Mouse (Mus musculus): Measurements from ENCODE around the gene Ren1.

Ren1 gene

DNA sequence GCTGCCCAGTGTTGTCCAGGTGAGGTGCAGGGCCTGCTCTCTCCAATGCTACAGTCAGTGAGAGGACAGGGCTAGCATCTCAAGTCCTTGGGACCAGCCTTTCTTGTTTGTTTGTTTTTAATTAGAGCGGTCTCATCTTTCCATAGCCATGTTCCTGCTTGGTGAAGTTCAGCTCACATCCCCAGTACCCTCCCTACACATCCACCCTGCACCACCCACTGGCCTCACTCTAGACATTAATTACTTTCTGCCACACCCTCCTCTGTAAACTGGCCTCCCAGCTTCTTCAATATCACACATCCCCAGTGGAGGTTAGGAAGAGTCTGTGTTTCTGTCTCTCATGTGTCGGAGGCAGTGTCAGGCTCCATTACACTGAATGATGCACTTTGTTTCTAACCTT is 6.0 kb upstream of the Ren1 start:
- no peak for DNase-seq (ENCODE audit: low read depth, low spot score)

DNA sequence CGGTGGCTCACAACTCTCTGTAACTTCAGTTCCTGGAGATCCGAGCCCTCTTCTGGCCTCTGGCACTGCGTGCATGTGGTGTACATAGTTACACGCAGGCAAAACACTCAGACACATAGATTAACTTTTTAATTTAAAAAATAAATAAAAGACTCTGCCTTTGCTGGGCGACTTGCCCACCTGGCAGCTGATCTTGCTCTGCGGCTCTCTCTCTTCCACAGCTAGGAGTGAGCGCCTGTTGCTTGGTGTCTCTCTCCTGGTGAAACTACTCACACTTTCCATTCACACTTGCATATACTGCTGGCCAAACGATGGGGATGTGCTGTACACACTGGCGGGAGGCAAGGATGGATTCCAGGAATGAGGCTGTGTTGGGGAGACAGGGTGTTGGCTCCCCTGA is 3.8 kb upstream of the Ren1 start:
- no peak for DNase-seq (ENCODE audit: low read depth, low spot score)

DNA sequence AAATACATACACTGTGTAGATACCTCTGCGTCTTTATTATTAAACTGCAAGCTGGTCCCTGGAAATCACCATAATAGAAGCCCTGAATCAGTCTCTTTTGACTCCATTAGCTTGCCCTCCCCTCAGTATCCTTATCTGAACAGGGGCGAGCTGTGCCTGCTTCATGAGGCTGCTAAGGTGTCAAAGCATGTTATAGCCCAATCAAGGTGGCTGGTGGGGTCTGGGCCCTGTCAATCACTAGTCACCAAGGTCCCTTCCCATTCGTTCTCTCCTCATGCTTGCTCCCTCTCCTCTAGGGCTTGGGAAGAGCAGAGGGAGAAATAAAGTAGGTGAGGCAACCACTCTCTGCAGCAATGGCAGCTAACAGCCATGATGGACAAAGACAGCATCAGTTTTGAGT is 3.1 kb upstream of the Ren1 start:
- DNase-seq (ENCODE audit: low read depth, low spot score): no peak

DNA sequence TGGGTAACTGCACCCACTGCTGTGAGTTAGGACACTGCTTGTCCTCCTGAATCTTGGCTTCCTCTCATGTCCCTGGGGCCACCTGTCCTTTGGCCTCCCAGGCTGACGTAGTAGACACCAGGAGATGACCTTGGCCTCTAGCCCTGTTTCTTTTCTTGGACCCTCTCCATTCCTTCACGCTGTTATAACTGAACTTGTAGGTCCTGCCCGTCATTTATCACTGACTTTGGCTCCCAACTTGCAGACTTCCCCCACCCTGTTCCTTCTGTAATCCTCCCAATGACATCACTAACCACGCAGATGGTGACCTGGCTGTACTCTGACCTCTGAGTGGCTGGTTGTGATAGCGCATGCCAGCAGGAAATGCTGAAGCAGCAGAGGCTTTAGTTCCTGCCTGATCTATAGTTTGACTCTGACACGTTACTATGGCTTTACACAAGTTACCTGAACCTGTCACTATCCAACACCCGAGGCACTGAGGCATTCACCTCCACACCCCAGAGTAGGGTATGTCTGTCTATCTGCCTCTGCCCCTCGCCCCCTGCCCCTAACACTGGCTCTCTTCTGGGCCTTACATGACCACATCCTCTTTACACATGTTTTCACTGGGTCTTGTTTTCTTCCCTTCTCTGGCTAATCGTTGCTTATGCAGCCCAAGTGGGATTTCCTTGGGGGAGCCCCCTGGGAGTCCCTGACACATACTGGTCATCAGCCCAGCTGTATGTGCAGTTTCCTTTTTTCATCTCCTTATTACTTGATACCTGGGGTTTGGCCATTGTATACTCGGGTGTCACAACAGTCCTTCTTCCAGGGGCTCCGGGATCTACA is 2.4 kb upstream of the Ren1 start:
- DNase-seq (ENCODE audit: low read depth, low spot score): peak; percentile 12

DNA sequence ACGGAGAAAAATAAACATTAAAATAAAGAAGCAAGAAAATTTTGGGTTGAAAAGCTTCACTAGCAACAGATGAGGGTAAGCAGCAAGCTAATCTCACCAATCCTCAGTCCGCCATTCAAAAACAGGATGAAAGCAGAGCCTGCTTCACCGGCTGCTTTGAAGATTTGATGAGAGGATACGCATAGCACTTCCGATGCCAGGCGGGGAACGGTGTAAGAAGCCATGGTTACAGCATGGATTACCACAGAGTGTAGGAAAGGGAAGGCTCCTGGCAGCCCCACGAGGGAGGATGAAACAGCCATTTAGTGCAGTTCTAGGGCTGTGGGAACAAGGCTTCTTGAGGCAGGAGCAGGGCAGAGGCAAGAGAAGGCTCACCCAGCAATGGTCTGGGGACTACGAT is 1.5 kb downstream of the Ren1 start:
- no peak for DNase-seq (ENCODE audit: low read depth, low spot score)

DNA sequence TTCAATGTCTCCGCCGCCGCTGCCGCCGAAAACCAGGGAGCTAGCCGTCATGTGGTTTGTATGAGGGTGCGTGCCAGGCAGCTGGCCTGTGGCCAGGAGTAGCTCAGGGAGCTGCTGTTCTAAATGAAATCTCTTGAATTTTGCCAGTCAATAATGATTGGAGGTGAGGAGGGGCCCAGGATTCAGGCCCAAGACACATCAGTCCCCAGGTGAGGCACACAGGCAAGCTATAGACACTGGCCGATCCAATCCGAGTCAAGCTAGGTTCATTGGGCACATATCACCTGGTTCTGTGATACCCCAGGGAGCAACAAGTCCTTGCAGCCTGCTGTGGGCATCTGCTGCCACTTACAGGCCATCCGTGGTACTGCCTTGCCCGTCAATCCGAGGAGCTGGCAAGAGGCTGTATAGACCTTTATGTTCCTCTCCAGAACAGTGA is 3.1 kb downstream of the Ren1 start:
- peak; percentile 66 for DNase-seq (ENCODE audit: low read depth, low spot score)

DNA sequence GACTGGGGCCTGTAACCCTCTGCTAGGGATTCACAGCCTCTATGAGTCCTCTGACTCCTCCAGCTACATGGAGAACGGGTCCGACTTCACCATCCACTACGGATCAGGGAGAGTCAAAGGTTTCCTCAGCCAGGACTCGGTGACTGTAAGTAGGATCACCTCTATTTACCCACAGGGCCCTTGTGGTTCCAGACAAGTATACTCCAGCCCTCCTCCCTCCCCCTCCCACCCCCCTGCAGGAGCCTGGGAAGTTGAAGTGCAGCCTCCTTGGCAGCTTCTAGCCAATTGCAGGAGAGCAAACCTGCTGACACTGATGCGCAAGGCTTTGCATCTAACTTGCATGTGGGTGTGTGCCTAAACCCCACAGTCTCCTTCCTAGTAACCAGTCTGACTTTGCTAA is 5.2 kb downstream of the Ren1 start:
- DNase-seq (ENCODE audit: low read depth, low spot score): no peak

DNA sequence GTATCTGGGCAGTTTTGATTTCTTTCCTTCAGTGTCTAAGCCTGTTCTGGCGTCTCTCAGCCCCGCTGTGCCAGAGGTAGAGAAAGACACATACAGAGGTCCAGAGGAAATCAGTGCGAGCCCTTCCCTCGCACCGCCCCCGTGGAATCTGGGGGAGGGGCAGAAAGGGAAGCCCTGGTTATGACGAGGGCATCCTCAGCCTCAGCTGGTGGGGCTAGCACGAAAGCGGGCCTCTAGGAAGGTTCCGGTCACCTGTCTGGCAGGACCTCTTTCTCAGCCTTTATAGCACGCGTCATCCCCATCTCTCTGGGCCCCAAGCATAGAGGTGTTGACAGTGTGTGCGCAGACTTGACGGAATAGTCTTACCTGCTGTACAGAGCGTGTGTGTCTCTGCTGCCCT is 5.6 kb downstream of the Ren1 start:
- no peak for DNase-seq (ENCODE audit: low read depth, low spot score)

DNA sequence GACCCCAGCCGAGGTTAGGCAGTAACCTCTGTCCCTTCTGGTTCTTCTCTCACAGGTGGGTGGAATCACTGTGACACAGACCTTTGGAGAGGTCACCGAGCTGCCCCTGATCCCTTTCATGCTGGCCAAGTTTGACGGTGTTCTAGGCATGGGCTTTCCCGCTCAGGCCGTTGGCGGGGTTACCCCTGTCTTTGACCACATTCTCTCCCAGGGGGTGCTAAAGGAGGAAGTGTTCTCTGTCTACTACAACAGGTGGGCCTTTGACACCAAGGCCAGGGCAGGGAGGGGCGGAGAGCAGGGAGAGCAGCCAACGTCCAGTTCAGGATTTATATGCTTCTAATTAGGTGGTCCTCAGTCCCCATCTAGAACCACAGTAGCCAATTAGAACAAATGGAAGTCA is 6.0 kb downstream of the Ren1 start:
- no peak for DNase-seq (ENCODE audit: low read depth, low spot score)

DNA sequence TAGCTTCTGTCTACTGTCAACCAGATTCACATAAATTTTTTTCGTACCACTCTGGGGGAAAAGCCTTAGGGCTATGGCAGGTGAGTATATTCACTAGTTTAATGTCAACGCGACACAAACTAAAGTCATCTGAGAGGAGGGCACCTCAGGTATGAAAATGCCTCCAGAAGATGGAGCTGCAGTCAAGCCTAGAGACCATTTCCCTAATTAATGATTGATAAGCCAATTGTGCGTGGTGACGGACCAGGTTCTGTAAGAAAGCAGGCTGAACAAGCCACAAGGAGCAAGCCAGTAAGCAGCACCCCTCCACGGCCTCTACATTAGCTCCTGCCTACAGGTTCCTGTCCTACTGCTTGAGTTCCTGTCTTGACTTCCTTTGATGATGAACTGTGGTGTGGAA is 10.7 kb downstream of the Ren1 start:
- DNase-seq (ENCODE audit: low read depth, low spot score): no peak

DNA sequence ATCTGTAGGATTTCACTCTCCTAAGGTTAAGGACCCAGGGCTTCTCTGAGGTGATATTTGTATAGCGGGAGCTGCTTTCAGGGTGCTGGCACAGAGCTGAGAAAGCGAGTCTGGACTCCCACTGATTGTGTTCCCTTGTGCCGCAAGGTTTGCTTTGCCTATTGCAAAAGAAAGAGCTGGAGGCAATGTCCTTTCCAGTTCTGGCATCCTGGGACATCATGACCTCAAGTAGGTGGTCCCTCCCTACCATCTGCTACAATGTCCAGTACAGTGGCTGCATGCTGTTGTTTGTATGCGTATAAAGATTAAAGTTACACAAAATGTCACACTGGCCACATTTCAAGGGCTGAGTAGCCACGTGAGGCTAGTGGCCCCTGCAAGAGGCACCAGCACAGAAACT is 11.8 kb downstream of the Ren1 start:
- DNase-seq (ENCODE audit: low read depth, low spot score): no peak

DNA sequence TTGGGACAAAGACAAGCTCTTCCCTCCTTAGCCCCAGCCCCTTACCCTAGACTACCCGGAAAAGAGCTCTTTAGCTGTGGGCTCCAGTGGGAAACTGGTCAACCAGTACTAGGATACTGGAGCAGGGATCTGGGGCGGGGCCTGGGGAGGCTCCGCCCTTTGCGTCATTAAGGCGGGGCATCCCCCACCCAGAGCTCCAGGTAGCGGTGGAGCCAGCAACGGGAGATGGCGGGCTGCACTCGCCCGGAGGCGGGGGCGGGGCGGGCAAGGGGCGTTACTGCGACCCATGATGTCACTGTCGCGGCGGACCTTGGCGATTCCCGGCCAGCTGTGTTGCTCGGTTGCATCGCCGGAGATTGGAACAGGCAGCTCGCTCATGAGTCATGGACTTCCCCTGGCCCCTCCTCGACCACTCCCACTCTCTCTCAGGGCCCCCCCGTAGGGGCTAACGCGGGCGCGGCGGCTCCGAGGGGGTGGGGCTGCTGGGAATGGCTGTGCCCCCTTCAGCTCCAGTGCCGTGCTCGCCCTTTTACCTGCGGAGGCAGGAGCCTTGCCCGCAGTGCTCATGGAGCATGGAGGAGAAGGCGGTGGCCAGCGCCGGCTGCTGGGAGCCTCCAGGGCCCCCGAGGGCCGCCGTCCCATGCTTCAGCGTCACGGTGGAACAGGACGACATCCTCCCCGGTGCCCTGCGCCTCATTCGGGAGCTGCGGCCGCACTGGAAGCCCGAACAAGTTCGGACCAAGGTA is 13.1 kb downstream of the Ren1 start, which contains the start of gene Etnk2:
Gene Etnk2, plus strand, starts transcription at position 297 of the 746 bp plus-strand sequence.
- DNase-seq (ENCODE audit: low read depth, low spot score): peak; percentile 49

DNA sequence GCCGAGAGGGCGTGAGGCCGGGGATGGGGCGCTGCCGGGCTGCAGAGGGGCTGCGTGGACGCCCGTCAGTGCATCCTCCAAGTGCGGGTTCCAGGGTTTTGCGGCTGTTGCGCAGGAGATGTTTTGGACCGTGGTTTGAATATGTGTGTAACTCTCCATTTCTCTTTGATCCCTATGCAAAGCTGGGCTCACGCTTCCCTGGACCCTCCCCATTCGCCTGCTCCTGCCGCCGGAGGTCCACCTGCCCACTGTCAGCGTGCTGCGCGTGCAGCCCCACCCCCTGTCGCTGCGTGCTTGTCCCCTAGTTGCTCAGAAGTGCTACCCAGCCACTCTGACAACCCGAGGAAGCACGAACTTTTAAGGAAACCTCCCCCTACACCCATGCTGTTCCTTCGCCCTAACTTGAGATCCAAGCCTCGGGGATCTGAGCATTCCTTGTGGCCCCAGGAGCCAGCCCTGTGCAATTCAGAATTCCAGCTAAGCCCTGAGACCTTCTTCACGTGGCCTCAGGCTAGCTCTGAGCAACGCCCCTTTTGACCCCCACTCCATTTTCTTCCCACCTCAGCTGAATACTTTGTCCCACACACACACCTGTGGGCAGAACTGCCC is 13.8 kb downstream of the Ren1 start:
- DNase-seq (ENCODE audit: low read depth, low spot score): no peak

DNA sequence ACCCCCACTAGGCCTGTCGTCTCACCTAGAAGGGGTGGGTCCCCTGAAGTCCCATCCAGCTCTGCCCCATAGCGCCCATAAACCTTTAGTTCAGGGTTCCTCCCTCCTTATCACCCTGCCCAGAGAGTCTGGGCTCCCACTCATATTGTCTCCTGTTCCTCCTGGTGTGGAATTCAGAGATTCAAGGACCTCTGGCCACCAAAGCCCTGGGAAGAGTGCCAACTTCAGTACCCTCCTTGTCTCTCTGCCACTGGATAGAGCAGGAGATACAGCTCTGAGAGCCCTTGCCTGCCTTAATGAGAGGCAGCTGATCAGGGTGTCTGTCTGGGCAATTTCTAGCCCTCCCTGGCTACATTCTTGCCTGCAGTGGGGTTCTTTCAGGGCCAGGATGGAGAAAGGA is 14.6 kb downstream of the Ren1 start:
- no peak for DNase-seq (ENCODE audit: low read depth, low spot score)

DNA sequence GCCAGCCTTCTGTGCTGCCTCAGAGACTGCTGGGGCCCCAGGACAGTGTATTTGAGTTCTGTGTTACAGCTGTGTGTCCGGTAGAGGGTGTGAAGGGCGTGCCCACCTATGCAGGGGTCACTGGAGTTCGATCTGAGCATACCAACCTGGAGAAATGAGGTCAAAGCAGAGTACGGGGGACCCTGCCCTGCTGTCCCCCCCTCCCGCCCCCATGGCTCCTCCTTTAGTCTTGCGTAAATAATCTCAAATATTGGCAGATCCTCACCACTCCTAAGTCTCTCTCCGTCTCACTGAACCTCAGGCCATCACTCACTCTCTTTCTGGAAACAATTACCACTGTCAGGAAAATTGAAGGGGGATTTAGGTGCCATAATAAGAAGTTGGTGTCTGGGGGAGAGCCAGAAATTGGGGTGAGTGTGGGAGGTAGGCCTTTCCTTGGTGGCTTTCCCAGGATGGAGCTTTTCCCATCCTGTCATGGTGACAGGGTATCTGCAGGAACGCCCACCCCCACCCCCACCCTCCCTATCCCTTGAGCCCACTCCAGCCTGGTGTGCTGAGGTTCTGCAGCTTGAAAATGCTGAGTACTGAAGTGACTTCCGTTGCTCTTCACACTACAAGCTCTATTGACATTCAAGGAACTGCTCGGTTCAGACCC is 16.8 kb downstream of the Ren1 start:
- DNase-seq (ENCODE audit: low read depth, low spot score): no peak

DNA sequence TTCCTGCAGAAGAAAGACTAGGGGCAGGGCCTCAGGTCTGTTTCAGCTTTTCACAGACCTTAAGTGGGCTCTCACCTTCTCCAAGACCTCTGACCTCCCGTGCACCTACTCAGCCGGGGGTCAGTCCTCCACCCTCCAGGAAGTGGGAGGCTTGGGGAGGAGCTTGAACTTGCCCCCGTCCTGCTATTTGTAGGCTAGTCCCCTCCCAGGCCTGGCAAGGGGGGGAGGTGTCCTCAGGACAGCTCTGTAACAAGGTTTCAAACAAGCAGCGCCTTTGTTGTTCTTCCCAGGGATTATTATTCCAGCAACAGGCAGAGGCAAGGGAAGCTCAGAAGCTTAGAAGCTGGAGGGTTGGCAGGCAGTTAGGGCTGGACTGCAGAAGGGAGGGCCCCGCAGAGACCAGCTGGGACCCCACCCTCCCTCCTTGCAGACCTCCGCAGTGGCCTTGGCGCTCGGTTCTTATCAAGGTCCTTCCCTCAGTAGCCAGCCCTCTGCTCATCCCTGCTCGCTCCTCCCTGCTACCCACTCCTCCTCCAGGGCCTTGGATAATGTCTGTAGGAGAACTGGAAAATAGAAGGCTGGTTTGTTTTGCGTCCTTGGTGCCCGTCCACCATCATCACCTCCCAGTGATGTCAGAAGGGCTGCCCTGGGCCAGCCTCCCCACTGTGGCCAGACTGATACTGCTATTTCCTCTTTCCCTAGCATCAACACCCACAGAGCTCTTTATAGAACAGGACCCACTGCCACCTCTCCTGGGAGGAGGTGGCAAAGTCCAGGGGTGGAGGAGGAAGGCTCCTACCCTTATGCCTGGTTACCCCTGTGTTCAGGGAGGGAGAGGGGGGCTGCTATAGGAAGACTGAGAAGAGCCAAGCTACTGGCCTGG is 17.5 kb downstream of the Ren1 start:
- DNase-seq (ENCODE audit: low read depth, low spot score): no peak

DNA sequence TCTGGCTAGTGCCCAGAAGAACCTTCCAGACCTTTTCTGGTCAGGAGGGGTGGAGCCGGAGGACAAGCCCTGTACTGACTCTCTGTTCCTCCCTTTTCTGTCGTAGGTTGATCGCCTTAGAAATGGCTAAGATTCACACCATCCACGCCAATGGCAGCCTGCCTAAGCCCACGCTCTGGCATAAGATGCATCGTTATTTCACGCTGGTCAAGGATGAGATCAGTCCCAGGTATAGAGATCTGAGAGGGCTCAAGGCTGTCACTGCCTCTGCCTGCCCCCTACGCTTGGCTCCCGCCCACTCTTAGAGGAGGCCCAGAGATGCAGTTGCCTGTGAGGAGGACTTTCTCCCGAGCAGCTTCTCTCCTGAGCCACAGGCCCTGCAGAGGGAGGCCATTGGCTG is 18.3 kb downstream of the Ren1 start:
- no peak for DNase-seq (ENCODE audit: low read depth, low spot score)

DNA sequence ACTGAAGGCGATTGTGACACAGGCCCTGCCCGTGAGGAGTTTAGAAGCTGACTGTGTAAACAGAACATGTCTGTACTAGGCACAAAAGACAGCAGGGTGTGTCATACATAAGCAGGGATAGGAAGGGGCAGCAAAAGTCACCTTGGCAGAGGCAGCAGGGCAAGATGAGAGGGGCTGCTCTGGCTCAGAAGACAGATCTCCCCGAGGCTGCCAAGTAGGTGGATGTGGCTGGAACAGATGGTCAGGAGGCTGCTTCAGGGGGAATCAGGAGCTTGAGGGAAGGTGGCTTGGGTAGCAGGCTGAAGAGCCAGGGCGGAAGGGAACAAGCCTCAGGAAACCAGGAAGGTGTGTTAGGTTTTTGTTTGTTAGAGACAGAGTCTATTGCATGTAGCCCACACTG is 20.0 kb downstream of the Ren1 start:
- DNase-seq (ENCODE audit: low read depth, low spot score): no peak

DNA sequence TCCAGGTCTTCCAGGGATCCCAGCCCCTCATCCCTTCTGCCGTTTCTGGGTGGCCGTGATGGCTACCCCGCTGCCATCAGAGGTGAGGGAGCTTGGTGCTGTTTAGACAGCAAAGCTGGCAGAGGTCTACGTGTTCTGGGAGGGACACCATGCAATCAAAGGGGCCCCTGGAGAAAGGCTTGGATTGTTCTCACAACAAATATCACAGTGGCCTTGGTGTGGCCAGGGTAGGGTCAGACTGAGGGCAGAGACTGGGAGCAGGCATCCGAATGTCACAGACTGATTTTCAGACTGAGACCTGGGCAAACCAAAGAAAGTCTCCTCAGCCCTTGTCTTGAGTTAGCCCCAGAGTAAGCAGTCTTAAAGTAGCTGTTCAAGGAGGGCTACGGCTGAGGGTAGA is 21.1 kb downstream of the Ren1 start:
- no peak for DNase-seq (ENCODE audit: low read depth, low spot score)

DNA sequence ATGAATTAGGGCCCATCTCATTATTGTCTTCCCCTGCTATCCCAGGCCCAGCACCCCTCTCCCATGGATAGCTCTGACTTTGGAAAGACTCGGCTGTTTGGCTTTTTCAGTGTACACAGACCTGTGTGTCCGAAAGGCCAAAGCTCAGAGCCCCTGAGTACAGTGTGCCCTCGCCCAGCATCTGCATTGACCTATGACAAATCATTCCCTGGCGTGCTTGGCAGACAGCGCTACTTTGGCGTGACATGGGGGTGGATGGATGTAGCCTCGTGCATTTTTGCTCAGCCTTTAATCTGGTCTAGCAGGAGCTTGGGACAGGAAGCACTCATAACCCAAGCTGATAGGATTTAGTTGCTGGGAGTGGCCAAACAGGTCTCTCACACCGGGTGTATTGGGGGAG is 21.8 kb downstream of the Ren1 start:
- DNase-seq (ENCODE audit: low read depth, low spot score): no peak

DNA sequence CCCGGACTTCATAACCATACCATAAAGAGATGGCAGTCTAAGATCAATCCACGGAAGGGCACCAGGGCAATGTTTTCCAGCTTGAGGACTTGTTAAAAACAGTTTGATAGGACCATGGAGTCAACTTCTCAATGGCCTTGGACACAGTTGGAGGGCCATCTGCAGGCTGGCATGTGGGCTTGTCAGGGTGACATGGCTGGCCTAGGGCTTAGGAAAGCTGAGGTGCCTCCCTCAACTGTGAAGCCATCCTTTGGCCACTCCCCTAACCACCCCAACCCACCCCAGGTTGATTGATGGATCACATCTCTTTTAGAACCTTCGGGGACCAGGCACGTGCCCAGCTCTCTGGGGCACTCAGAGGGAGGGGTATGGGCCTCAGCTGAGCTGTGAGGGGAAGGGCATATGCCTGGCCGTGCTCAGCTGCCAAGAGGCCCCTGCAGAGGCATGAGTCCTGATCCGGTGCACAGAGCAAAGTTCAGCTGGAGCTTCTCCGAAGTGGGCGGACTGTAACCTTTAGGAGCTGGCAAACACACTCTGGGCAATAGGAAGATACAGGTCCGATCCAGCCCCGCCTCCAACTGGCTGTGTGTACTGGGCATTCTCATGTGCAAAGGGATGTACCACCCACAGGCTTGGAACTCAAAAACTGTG is 25.5 kb downstream of the Ren1 start:
- no peak for DNase-seq (ENCODE audit: low read depth, low spot score)

All from CD4-positive, CD25-positive, alpha-beta regulatory T cell, adult 2 months (primary cell).